Mouse (Mus musculus): Measurements from ENCODE around the gene Creb5.

- TF ChIP-seq CTCF (IDR thresholded peaks at IDR 0.05): no peak
- TF ChIP-seq EP300 (IDR thresholded peaks at IDR 0.05): no peak
These were observed 258.9 kb downstream of the Creb5 start for GRCm38 (mm10) chr6:53545989-53546388.

Measured in lung, postnatal 0 days (tissue).